ENCODE assay signal across 9 mouse cellular contexts in the genomic region with DNA sequence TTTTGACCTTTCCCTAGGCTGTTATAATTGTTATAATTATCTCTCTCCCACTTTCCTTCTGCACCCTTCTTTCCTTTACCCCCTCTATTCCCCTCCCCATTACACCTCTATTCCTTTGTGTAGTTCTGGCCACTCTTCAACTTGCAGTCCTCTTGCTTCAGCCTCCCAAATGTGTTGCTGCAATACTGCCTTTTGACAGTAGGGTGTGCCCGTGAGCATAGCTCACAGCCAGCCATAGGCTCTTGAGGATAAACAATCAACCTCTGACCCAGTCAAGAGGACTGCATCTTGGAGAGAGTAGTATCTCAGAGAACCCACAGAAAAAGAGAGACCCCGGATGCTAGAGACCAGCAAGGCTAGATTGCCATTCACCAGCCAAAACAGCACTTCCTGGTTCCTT.
A peak's percentile ranks its signal among the peaks of the same experiment; 100 is the strongest.
DNase-seq lines count a peak whose midpoint lies in the region; TF ChIP-seq lines count a peak whose summit lies in the region.
"Had no signal": no experiment of that assay in that cellular context is flagged by ENCODE, and none has a peak within 500 bp of the region (broad histone marks: within the 10 kb centered on the region; RNA-seq: fewer than 3 reads in every experiment).

No protein-coding gene starts in this region.

- in situ Hi-C loops in CH12.LX (cut with MboI; ENCODE audit: low pct_ligation_motif_present, low pct_unique_long_range_greater_than_20kb, low sequenced_read_pairs) = no loop called here

- H3K27me3 ChIP-seq in CH12.LX (replicated peaks) = peaks cover 80% of the 10 kb centered on the region
- H3K27me3 ChIP-seq in limb, embryonic 10.5 days (ENCODE audit: low read depth, poor library complexity, severe bottlenecking) = peaks cover 17% of the 10 kb centered on the region; the same call in 1 of the 2 replicates

- no peaks in the 10 kb centered on the region for H3K79me2 ChIP-seq in CH12.LX (replicated peaks; ENCODE audit: control insufficient read depth, extremely low read depth, insufficient read depth, poor library complexity, severe bottlenecking)

- H3K27ac ChIP-seq in CH12.LX (ENCODE audit: insufficient read depth, low read depth) = no peak overlapping the region
- H3K27ac ChIP-seq in limb, embryonic 10.5 days = no peak overlapping the region
- H3K27ac ChIP-seq: neural tube, embryonic 13.5 days had no signal

- no peak overlapping the region for H3K4me2 ChIP-seq in CH12.LX (ENCODE audit: insufficient read depth, low read depth, poor library complexity, severe bottlenecking)
- H3K4me2 ChIP-seq: neural tube, embryonic 13.5 days had no signal

- TF ChIP-seq RAD21 in CH12.LX (IDR thresholded peaks at IDR 0.05; ENCODE audit: low read depth, low read length) = peak; percentile 15

- H3K9ac ChIP-seq in CH12.LX (ENCODE audit: insufficient read depth, low read depth) = no peak overlapping the region
- H3K9ac ChIP-seq: neural tube, embryonic 13.5 days had no signal

- peak; percentile 35 for DNase-seq in kidney, adult 18-20 months
- DNase-seq in kidney, adult 11 months = no peak
- DNase-seq in CH12.LX (ENCODE audit: extremely low read depth) (peak; percentile 33), WW6 (ENCODE audit: low read depth, low spot score) (peak; percentile 16), MN1 (ENCODE audit: low spot score) (no peak)
- peak; percentile 47 for DNase-seq in limb, embryonic 10.5 days (ENCODE audit: low spot score)
- DNase-seq in ovary, postnatal 10 days (ENCODE audit: low spot score) = no peak
- no peak for DNase-seq in gastrocnemius, adult 18-20 months (ENCODE audit: low spot score)

- no peak overlapping the region for H3K4me3 ChIP-seq in CH12.LX (replicated peaks in 1 of 3; ENCODE audit: low read depth in 2 of 3, low read length in 2 of 3, poor library complexity in 1 of 3)
- H3K4me3 ChIP-seq in limb, embryonic 10.5 days = no peak overlapping the region
- H3K4me3 ChIP-seq: neural tube, embryonic 13.5 days had no signal

- H3K4me1 ChIP-seq in CH12.LX (ENCODE audit: control insufficient read depth in 1 of 2, insufficient read depth in 2 of 2) = no peaks in the 10 kb centered on the region; a peak in 1 of 4 replicates
- H3K4me1 ChIP-seq in limb, embryonic 10.5 days = peaks cover 8% of the 10 kb centered on the region

- peaks cover 12% of the 10 kb centered on the region for H3K9me3 ChIP-seq in CH12.LX (replicated peaks; ENCODE audit: low read length)
- no peaks in the 10 kb centered on the region for H3K9me3 ChIP-seq in limb, embryonic 10.5 days (replicated peaks)
- H3K9me3 ChIP-seq: neural tube, embryonic 13.5 days had no signal

- 34% methylated on average over 2 of the region's 2 CpGs for WGBS in limb, embryonic 10.5 days

- dilution Hi-C loops in CH12.LX (cut with MboI; ENCODE audit: extremely low pct_ligation_motif_present, extremely low pct_unique_long_range_greater_than_20kb, low sequenced_read_pairs) = no loop called here

- no peaks in the 10 kb centered on the region for H3K36me3 ChIP-seq in CH12.LX (replicated peaks in 1 of 2; ENCODE audit: control insufficient read depth in 1 of 2, insufficient read depth in 1 of 2, low read length in 1 of 2)
- no peaks in the 10 kb centered on the region for H3K36me3 ChIP-seq in limb, embryonic 10.5 days
- H3K36me3 ChIP-seq: neural tube, embryonic 13.5 days had no signal

- no peak for TF ChIP-seq POLR2A in CH12.LX (IDR thresholded peaks at IDR 0.05; ENCODE audit: low read depth, low read length)

- TF ChIP-seq EP300 in CH12.LX (IDR thresholded peaks at IDR 0.05; ENCODE audit: low read length) = no peak

- peak; percentile 44 to 60 for TF ChIP-seq CTCF in CH12.LX (conservative IDR thresholded peaks at IDR 0.05 in 1 of 2, IDR thresholded peaks at IDR 0.05 in 1 of 2; ENCODE audit: low read depth in 2 of 2, low read length in 2 of 2)

TF ChIP-seq in CH12.LX, 34 proteins besides CTCF, POLR2A, EP300 and RAD21:
- peak; percentile 38 for TF ChIP-seq SMC3 (IDR thresholded peaks at IDR 0.05; ENCODE audit: low read depth, low read length)
- TF ChIP-seq ELF1 (IDR thresholded peaks at IDR 0.05; ENCODE audit: low read depth, low read length) = 0 out of 2 replicates have a peak, but pooled peaks have one; percentile 36
- no peak for TF ChIP-seq E2F4 (IDR thresholded peaks at IDR 0.05; ENCODE audit: insufficient replicate concordance, low read depth, low read length)
- TF ChIP-seq MAZ (IDR thresholded peaks at IDR 0.05; ENCODE audit: low read depth, low read length) = no peak
- TF ChIP-seq ETS1 (conservative IDR thresholded peaks at IDR 0.05; ENCODE audit: low read depth, low read length) = no peak

Comparison
In these comparisons a context has a peak if more than half of its experiments do, and no peak if none do; other contexts are left out.
1. DNase-seq: peak in kidney, adult 18-20 months (single experiment), CH12.LX (single experiment), WW6 (single experiment) and limb, embryonic 10.5 days (single experiment); none in kidney, adult 11 months (single experiment), ovary, postnatal 10 days (single experiment), MN1 (single experiment) and gastrocnemius, adult 18-20 months (single experiment).